ENCODE assay signal across 6 mouse cellular contexts in the genomic region with DNA sequence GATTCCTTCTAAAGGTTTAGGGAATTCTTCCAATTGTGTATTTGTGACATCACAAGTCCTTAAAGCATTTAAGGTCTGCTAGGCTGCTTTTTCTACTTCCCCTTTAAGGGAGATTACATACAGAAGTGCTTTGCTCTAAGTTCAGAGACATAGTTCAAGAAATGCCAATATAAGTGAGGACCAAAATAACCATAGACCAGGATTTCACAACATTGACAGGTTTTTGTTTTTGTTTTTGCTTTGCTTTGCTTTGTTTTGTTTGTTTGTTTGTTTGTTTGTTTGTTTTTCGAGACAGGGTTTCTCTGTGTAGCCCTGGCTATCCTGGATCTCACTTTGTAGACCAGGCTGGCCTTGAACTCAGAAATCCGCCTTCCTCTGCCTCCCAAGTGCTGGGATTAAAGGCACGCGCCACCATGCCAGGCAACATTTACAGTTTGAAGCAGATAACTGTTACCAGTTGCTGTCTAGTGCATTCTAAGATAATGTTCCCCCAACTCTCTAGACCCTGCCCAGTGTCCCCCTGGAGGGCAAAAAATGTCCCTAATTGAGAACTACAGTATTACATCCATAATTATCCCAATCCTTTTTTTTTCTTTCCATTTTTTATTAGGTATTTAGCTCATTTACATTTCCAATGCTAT. TPM values are rescaled to one million over a fixed set of nuclear protein-coding genes. Genes with fewer than 3 reads are reported as not detected.
DNase-seq lines count a peak whose midpoint lies in the region; ATAC-seq and TF ChIP-seq lines count a peak whose summit lies in the region.
"Not testable (repeated sequence)": the region's sequence is repeated elsewhere in the genome, so short reads cannot be mapped to it uniquely, and the experiment has no call there.

No protein-coding gene starts in this region.

- peak overlapping the region; percentile 11; the same call in 1 of the 2 replicates for H3K27ac ChIP-seq in bone marrow macrophage, adult 2 months (ENCODE audit: insufficient read depth, low read depth, low read length)
- peak overlapping the region; percentile 58 for H3K27ac ChIP-seq in liver, embryonic 13.5 days
- peak overlapping the region; percentile 24; the same call in 1 of the 2 replicates for H3K27ac ChIP-seq in liver, embryonic 16.5 days (ENCODE audit: low read length)

- TF ChIP-seq CTCF in bone marrow macrophage, adult 2 months (IDR thresholded peaks at IDR 0.05; ENCODE audit: low read depth, low read length), result not testable (repeated sequence)

- peaks cover 35% of the 10 kb centered on the region for H3K4me1 ChIP-seq in bone marrow macrophage, adult 2 months (ENCODE audit: control insufficient read depth, insufficient read depth, low read length)
- peaks cover 69% of the 10 kb centered on the region for H3K4me1 ChIP-seq in liver, embryonic 13.5 days (replicated peaks)
- H3K4me1 ChIP-seq in liver, embryonic 16.5 days (ENCODE audit: control insufficient read depth, low read depth, low read length), result peaks cover 28% of the 10 kb centered on the region
- peaks cover 57% of the 10 kb centered on the region for H3K4me1 ChIP-seq in megakaryocyte, embryonic 14.5 days

- not testable (repeated sequence) for TF ChIP-seq POLR2A in bone marrow macrophage, adult 2 months (IDR thresholded peaks at IDR 0.05; ENCODE audit: borderline replicate concordance, low read depth, low read length)

- not testable (repeated sequence) for H3K36me3 ChIP-seq in liver, embryonic 13.5 days; liver, embryonic 16.5 days (ENCODE audit: control insufficient read depth, insufficient read depth)
- H3K36me3 ChIP-seq in megakaryocyte, embryonic 14.5 days (replicated peaks; ENCODE audit: low read length), result peaks cover 16% of the 10 kb centered on the region

- not testable (repeated sequence) for H3K9ac ChIP-seq in liver, embryonic 13.5 days; liver, embryonic 16.5 days (ENCODE audit: low read depth, low read length)

- not testable (repeated sequence) for H3K4me2 ChIP-seq in liver, embryonic 13.5 days; liver, embryonic 16.5 days (ENCODE audit: low read depth, low read length)

- ATAC-seq in liver, embryonic 13.5 days (ENCODE audit: low read depth); liver, embryonic 16.5 days (ENCODE audit: low read depth): not testable (repeated sequence)

- not testable (repeated sequence) for H3K9me3 ChIP-seq in liver, embryonic 13.5 days (replicated peaks); liver, embryonic 16.5 days (replicated peaks; ENCODE audit: control insufficient read depth, low read length); megakaryocyte, embryonic 14.5 days

- peak; percentile 32 for DNase-seq in 416B (ENCODE audit: low read depth)
- DNase-seq in liver, result peak; percentile 28
- peak; percentile 18 for DNase-seq in liver, embryonic 13.5 days

- H3K4me3 ChIP-seq in bone marrow macrophage, adult 2 months (ENCODE audit: insufficient read depth, low read length); liver, embryonic 13.5 days (replicated peaks); liver, embryonic 16.5 days (ENCODE audit: low read depth, low read length): not testable (repeated sequence)
- peak overlapping the region; percentile 56 for H3K4me3 ChIP-seq in megakaryocyte, embryonic 14.5 days (replicated peaks)

- not testable (repeated sequence) for H3K27me3 ChIP-seq in liver, embryonic 13.5 days; liver, embryonic 16.5 days (ENCODE audit: control insufficient read depth, insufficient read depth, low read depth, low read length); megakaryocyte, embryonic 14.5 days (replicated peaks)

- whole genome bisulfite sequencing in liver, embryonic 13.5 days (ENCODE audit: insufficient replicate concordance), result 33% methylated on average over 4 of the region's 4 CpGs
- 44% methylated on average over 4 of the region's 4 CpGs for WGBS in liver, embryonic 16.5 days (ENCODE audit: insufficient replicate concordance)

RNA-seq across cellular contexts. Expression of gene Zfp106, which starts 1.0 kb away (rescaled TPM):
- polyA plus RNA-seq in bone marrow macrophage, adult 2 months (2012; ENCODE audit: insufficient read depth, insufficient read length, missing spikeins), result 66.2 and 79.1 TPM in 2 replicates
- polyA plus RNA-seq in liver, embryonic 13.5 days (2015; fragmentation: Nextera tagmentation; extraction: Ambion mirVana), result 25.6 and 29.1 TPM in 2 replicates
- 15.2 and 15.6 TPM in 2 replicates for polyA plus RNA-seq in liver, embryonic 16.5 days (2015; fragmentation: Nextera tagmentation; extraction: Ambion mirVana)
- 1.5 and 7.7 TPM in 2 replicates for polyA plus RNA-seq in megakaryocyte, embryonic 14.5 days (2012; ENCODE audit: insufficient read depth, low replicate concordance)

RNA-seq across cellular contexts. Expression of gene Snap23, which starts 2.8 kb away (rescaled TPM):
- polyA plus RNA-seq in bone marrow macrophage, adult 2 months (2012; ENCODE audit: insufficient read depth, insufficient read length, missing spikeins), result 248 and 266 TPM in 2 replicates
- 31.3 and 36.9 TPM in 2 replicates for polyA plus RNA-seq in liver, embryonic 13.5 days (2015; fragmentation: Nextera tagmentation; extraction: Ambion mirVana)
- 24.2 and 27.1 TPM in 2 replicates for polyA plus RNA-seq in liver, embryonic 16.5 days (2015; fragmentation: Nextera tagmentation; extraction: Ambion mirVana)
- 4.7 and 18.1 TPM in 2 replicates for polyA plus RNA-seq in megakaryocyte, embryonic 14.5 days (2012; ENCODE audit: insufficient read depth, low replicate concordance)

RNA-seq across cellular contexts. Expression of gene Haus2, which starts 44.5 kb away (rescaled TPM):
- polyA plus RNA-seq in bone marrow macrophage, adult 2 months (2012; ENCODE audit: insufficient read depth, insufficient read length, missing spikeins), result 9.5 and 10.3 TPM in 2 replicates
- 17.6 and 19.1 TPM in 2 replicates for polyA plus RNA-seq in liver, embryonic 13.5 days (2015; fragmentation: Nextera tagmentation; extraction: Ambion mirVana)
- 9.1 and 9.7 TPM in 2 replicates for polyA plus RNA-seq in liver, embryonic 16.5 days (2015; fragmentation: Nextera tagmentation; extraction: Ambion mirVana)
- 0.89 and 1.6 TPM in 2 replicates for polyA plus RNA-seq in megakaryocyte, embryonic 14.5 days (2012; ENCODE audit: insufficient read depth, low replicate concordance)

RNA-seq across cellular contexts. Expression of gene Lrrc57, which starts 44.7 kb away (rescaled TPM):
- 17.5 and 18.3 TPM in 2 replicates for polyA plus RNA-seq in bone marrow macrophage, adult 2 months (2012; ENCODE audit: insufficient read depth, insufficient read length, missing spikeins)
- polyA plus RNA-seq in liver, embryonic 13.5 days (2015; fragmentation: Nextera tagmentation; extraction: Ambion mirVana), result 14.2 and 15.6 TPM in 2 replicates
- 11.4 and 12.7 TPM in 2 replicates for polyA plus RNA-seq in liver, embryonic 16.5 days (2015; fragmentation: Nextera tagmentation; extraction: Ambion mirVana)
- 2.1 TPM in 1 of 2 replicates, not detected in the other for polyA plus RNA-seq in megakaryocyte, embryonic 14.5 days (2012; ENCODE audit: insufficient read depth, low replicate concordance)
